Mouse (Mus musculus): ENCODE results near the gene Trim15. TPM values are rescaled to one million over a fixed set of nuclear protein-coding genes. Genes with fewer than 3 reads are reported as not detected.

Trim15 gene
- total RNA-seq, 1 experiment from 2014 or later = not detected

DNA sequence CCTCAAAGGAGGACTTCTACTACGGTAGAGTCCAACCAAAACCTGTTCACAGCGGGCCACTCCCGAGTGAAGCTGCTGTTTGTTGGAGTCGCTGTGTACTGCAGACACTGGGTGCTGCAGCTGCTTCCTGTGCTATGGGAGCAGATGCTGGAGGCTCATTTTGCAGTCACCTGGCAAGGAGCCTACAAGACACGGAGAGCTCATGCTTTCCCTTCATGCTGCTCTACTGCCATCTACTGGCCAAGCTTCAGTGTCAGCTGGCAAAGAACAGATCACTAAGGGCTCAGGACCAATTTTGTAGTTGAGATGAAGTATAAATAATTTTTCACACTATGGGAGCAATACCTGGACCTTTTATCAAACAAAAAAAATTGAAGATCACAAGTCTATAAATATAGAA, 41.0 kb downstream of the Trim15 start:
- peak; percentile 90 for DNase-seq

DNA sequence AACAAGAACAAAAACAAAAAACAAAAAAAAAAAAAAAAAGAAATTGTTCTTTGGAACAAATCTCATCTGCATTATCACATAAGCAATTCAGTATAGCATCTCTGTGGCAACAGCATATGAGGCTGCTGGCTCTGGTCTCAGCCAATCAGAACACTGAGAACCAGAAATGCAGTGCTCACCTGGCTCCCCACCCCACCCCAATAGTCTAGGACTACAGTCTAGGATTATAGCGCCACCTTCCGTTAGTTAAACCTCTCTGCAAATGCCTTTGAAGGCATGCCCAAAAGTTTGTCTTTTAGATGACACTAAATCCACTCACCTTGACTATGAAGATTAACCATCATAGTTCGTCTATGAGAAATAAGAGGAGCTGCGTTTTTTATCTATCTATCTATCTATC, 41.5 kb downstream of the Trim15 start:
- no peak for DNase-seq

DNA sequence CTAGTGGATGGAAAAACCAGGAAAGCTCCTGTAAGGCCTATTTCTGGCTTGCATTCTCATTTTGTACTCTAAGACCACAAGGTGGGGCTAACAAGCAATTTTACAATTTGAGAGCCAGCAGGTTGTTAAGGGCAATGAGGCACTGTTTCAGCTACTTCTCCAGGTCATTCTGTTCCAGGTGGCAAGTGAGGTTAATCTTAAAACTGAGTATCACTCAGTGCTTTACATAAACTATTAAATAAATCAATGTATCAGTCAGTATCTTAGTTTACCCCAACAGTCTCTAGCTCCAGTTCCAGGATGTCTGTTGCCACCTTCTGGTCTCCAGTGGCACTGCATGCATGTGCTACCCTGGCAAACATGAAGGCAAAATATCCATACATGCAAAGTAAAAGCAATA, 43.0 kb downstream of the Trim15 start:
- DNase-seq = peak; percentile 62

DNA sequence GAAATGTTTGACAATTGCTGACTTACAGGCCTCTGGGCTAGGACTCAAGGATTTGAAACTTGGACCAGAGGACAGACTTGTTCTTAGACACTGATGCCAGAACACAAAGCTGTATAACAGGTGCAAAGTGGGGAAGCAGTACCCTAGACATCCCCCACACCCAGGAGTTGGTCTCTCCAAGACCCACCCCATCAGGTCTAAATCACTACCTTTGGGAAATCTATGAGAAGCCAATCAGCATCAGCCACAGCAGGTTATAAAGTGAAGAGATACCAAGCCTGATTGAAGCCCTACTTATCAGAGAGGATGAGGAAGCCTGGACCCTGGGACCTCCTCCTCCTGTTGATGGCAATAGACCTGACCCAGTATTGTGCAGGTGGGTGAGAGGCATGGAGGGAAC, 55.1 kb downstream of the Trim15 start, which contains the start of gene H2-M10.6:
TSS of gene H2-M10.6 (plus strand) at position 301 of the 400 bp plus-strand sequence.
- no peak for DNase-seq

Other genes with a start within 250 kb of the Trim15 start
- 0.30 and 1.0 TPM in 2 replicates for gene H2-M9, start 224.5 kb downstream of the Trim15 start, total RNA-seq (2021)
- not detected in 2 replicates for gene H2-M1, start 195.0 kb downstream of the Trim15 start, total RNA-seq (2021)
- not detected in 2 replicates for gene H2-M10.5, start 94.3 kb downstream of the Trim15 start, total RNA-seq (2021)
- gene H2-M10.6, start 55.0 kb downstream of the Trim15 start, total RNA-seq (2021) = not detected in 2 replicates
- 45.3 and 55.8 TPM in 2 replicates for gene Trim26, start 30.1 kb downstream of the Trim15 start, total RNA-seq (2021)
- gene Trim10, start 2.4 kb upstream of the Trim15 start, total RNA-seq (2021) = 1.3 and 6.7 TPM in 2 replicates
- not detected in 2 replicates for gene Trim40, start 22.9 kb upstream of the Trim15 start, total RNA-seq (2021)
- not detected in 2 replicates for gene Trim31, start 30.9 kb upstream of the Trim15 start, total RNA-seq (2021)
- 0.45 and 1.1 TPM in 2 replicates for gene Rnf39, start 75.7 kb upstream of the Trim15 start, total RNA-seq (2021)
- 77.1 and 81.0 TPM in 2 replicates for gene Ppp1r11, start 84.5 kb upstream of the Trim15 start, total RNA-seq (2021)
- gene Znrd1, start 91.3 kb upstream of the Trim15 start, total RNA-seq (2021) = 36.5 and 39.8 TPM in 2 replicates
- gene Znrd1as, start 91.4 kb upstream of the Trim15 start, total RNA-seq (2021) = 10.6 and 10.9 TPM in 2 replicates
- not detected in 2 replicates for gene 2410137M14Rik, start 114.0 kb upstream of the Trim15 start, total RNA-seq (2021)
- 0.34 TPM in 1 of 2 replicates, not detected in the other for gene H2-M5, start 122.3 kb upstream of the Trim15 start, total RNA-seq (2021)
- 4.1 and 4.5 TPM in 2 replicates for gene Zfp57, start 134.0 kb upstream of the Trim15 start, total RNA-seq (2021)
- not detected in 2 replicates for gene Mog, start 156.2 kb upstream of the Trim15 start, total RNA-seq (2021)
- 24.2 and 32.7 TPM in 2 replicates for gene Gabbr1, start 178.8 kb upstream of the Trim15 start, total RNA-seq (2021)
- gene Olfr90, start 221.3 kb upstream of the Trim15 start, total RNA-seq (2021) = not detected in 2 replicates
- gene Olfr91, start 231.1 kb upstream of the Trim15 start, total RNA-seq (2021) = not detected in 2 replicates